Mouse (Mus musculus): ENCODE data around the gene Igsf3. TPM values are rescaled to one million over a fixed set of nuclear protein-coding genes. Genes with fewer than 3 reads are reported as not detected.

Igsf3 gene
- total RNA-seq, 4 experiments from 2014 or later, result 16.4 to 17.7 (median 16.9) TPM

DNA sequence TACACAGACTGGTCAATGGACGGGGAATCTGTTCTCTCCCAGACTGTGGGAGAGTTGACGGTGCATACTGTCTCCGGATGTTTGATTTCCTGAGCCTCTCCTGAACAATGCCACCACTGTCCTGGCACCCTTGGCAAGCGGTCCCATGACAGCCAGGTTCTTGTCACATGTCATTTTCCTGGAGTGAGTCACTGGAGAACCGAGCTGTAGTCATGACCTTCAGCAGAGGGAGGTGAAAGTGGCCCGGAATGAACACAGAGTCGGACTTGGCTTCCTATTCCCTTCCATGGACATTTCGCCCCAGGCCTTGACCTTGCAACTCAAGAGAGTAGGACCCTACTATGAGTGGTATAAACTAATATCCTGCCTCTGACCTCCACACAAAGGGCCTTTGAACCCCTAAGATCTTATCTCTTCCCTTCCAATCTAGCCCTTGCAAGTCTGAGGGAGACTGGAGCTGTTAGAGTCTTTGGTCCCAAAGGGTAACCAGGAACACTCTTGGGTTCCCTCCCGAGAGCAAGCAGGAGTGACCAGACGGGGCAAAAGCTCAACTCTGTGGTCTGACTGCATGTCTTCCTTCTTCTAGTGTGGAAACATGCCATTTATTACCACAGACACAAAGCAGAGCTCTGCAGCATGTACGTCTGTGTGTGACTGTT is 123.6 kb downstream of the Igsf3 start:
- DNase-seq (ENCODE audit: low spot score in 2 of 2), result no peak

DNA sequence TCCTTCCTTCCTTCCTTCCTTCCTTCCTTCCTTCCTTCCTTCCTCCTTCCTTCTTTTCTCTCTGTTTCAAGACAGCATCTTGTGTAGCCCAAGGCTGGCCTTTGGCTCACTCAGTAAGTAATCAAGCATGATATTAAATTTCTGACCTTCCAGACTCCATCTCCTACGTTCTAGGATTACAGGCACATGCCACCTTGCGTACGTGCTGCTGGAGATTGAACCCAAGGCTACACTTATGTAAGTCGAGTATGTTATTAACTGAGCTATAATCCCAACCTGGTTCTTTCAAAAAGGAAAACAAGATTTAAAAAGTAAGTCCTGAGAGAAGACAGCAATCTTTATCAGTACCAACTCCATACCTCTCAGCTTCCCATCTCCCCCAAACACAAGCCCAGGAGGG is 124.7 kb downstream of the Igsf3 start:
- no peak for DNase-seq (ENCODE audit: low spot score in 2 of 2)

DNA sequence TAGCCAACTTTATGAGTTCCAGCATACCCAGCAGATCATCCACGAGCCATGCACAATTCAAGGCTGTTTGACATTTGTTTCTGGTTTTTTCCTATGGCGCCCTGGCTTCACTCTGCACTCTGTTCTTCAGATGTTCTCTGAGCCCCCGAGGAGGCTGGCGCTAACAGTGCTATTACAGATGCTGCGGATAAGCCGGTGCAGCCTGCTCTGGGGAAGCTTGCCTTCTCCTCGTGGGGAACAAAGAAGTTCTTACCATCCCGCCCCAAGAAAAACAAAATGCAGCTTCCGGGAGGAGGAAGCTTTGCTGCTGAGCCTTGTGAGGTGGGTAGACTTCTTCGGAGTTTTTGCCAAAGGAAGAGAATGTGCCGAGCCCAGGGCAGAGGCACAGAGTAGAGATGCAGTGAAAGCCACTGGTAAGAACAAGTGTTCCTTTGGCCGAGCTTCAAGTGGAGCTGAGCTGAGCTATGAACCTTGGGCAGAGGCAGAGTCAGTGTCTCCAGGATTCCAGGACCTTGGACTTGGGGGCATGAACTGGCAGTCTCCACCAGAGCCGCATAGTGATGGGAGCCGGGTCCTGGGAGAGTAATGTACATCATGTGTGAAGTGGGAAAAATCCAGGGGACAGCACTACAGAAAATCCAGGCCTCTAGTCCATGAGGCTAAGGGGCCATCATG is 125.3 kb downstream of the Igsf3 start:
- no peak for DNase-seq (ENCODE audit: low spot score in 2 of 2)

DNA sequence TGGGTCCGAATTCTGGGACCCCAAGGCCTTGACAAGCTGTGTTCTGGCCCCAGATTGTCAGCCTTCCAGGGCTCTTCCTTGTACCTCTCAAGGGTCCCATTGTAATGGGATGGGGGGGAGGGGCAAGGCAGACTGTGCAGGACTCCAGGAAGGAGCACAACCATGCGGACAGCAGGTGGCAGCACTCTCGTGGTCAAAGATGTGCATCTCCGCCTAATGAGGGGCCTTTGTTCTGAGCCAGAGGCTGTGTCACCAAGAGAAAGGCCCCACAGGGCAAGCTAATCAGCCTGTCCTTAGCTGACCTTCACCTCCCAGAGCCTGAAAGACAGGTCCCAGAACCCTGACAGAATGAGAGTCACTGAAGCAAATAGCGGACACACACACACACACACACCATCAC is 129.3 kb downstream of the Igsf3 start:
- peak; percentile 78 to 86 for DNase-seq (ENCODE audit: low spot score in 2 of 2)

DNA sequence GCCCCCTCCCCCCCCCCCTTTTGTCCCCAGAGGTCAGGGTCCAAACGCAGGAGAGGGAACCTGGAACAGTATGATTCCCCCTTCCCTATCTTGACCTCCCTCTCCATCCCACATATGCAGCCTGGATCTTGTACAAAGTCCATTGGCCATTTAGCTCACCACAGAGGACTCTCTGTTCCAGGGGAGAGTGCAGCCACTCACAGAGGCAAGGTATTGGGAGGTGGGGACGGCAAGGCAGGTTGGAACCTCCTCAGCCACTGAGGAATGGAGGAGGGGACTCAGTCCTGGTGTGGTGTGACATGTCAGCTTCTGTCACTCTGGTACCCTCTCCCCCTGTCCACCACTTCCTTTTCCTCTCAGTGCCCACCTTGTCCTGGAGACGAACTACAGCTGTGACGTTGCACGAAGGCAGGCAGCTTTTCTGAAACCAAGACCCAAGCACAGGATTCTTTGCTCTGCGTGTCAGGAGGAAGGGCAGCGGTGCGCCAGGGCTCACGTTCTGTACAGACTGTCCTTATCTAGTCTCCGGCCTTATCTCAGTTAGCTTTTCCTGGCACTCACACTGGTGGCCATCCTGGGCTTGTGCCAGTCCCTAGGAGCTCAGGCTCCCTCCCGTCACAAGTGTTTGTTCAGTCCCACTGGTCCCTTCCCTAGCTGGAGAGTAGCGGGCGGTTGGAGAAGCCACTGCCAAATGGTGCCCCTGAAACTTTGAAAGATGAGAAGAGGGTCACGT is 130.3 kb downstream of the Igsf3 start:
- DNase-seq (ENCODE audit: low spot score in 2 of 2), result no peak

DNA sequence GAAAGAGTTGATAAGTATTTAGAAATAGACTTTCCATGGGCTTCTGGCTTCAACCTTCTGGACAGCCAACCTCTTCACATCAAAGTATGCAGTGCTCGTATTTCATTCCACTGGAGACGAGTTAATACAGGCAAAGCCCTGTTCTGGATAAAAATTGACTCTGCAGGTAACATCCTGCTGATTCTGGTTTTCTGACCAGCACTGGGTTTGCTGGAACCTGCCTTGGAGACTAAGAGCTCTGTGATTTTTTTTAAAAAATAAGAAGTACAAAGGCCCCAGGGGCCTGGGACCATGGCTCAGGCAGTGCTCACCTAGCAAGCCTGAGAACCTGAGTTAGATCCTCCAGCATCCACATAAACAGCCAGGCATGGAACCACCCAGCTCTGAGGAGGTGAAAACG is 130.9 kb downstream of the Igsf3 start:
- no peak for DNase-seq (ENCODE audit: low spot score in 2 of 2)

- no peak for DNase-seq (ENCODE audit: low spot score in 2 of 2)
Observed at GRCm38 (mm10) chr3:101509707-101510544, 133.0 kb downstream of the Igsf3 start.

- DNase-seq (ENCODE audit: low spot score in 2 of 2), result no peak
Observed at GRCm38 (mm10) chr3:101510632-101511031, 133.7 kb downstream of the Igsf3 start.

Other genes starting within 250 kb of the Igsf3 start
- not detected for gene Cd2, start 89.1 kb upstream of the Igsf3 start, total RNA-seq (2022)
- gene Atp1a1, start 227.6 kb downstream of the Igsf3 start, total RNA-seq (2022), result 100 to 1,000 TPM; 480 to 507 (median 482) TPM

Data from layer of hippocampus, adult 8-10 months (tissue).